Mouse (Mus musculus) lung, embryonic 15.5 days (tissue): ENCODE results near the gene Paqr9. TPM values are rescaled to one million over a fixed set of nuclear protein-coding genes. Genes with fewer than 3 reads are reported as not detected.

Source experiments
- ATAC-seq: fragments of 200-750 bp; cut with Nextera tagmentation; 2 replicates; pipeline ENCODE4 v1.8.0; 2017; ENCODE audit warnings: moderate number of reproducible peaks, borderline replicate concordance; ENCODE audit not compliant: low FRiP score, low TSS enrichment; ENCODE audit errors: extremely low read depth
- H3K27ac ChIP-seq: fragments of 300-500 bp; sonication (generic); 2 replicates; pipeline ENCODE4 v1.5.1; 2015; ENCODE audit warnings: moderate library complexity, mild to moderate bottlenecking, inconsistent platforms
- H3K27me3 ChIP-seq: fragments of 300-500 bp; sonication (generic); 2 replicates; pipeline ENCODE4 v1.6.1; 2015; ENCODE audit warnings: inconsistent platforms
- H3K36me3 ChIP-seq: fragments of 300-500 bp; sonication (generic); 2 replicates; pipeline ENCODE4 v1.6.1; 2015; ENCODE audit warnings: inconsistent platforms
- H3K4me1 ChIP-seq: fragments of 300-500 bp; sonication (generic); 2 replicates; pipeline ENCODE4 v1.6.1; 2015; ENCODE audit warnings: inconsistent platforms
- H3K4me2 ChIP-seq: fragments of 300-500 bp; sonication (generic); 2 replicates; pipeline ENCODE4 v1.6.1; 2015; ENCODE audit warnings: inconsistent platforms, mild to moderate bottlenecking, moderate library complexity
- H3K4me3 ChIP-seq: fragments of 300-500 bp; sonication (generic); 2 replicates; pipeline ENCODE4 v1.5.1; 2015; ENCODE audit warnings: mild to moderate bottlenecking, inconsistent platforms
- H3K9ac ChIP-seq: fragments of 300-500 bp; sonication (generic); 2 replicates; pipeline ENCODE4 v1.6.1; 2015; ENCODE audit warnings: inconsistent platforms
- H3K9me3 ChIP-seq: fragments of 300-500 bp; sonication (generic); 2 replicates; pipeline ENCODE4 v1.6.1; 2016; ENCODE audit warnings: inconsistent platforms
- WGBS: fragments of 180-500 bp; shearing (Covaris S2); methylation state at CpG from one replicate; pipeline ENCODE4 v1.1.7; 2015; 5-methylcytosine and 5-hydroxymethylcytosine counted together
- polyA plus RNA-seq: library from polyadenylated mRNA; unstranded; fragments of >200 nt; fragmentation: Nextera tagmentation; extraction: Ambion mirVana; gene quantifications from 2 replicates; pipeline ENCODE4 v1.2.1, GENCODE M21; 2015

Paqr9 gene
- polyA plus RNA-seq, 1 experiment from 2014 or later, result 0.12 TPM

- ATAC-seq, result no peak
- H3K4me3 ChIP-seq, result no peak overlapping the region
- no peaks in the 10 kb centered on the region for H3K4me1 ChIP-seq
- peaks cover 25% of the 10 kb centered on the region for H3K27me3 ChIP-seq
- no peak overlapping the region for H3K9ac ChIP-seq
- no peaks in the 10 kb centered on the region for H3K36me3 ChIP-seq
- no peaks in the 10 kb centered on the region for H3K9me3 ChIP-seq
- H3K27ac ChIP-seq, result no peak overlapping the region
- H3K4me2 ChIP-seq, result no peak overlapping the region
- 51% methylated on average over 9 of the region's 9 CpGs for WGBS
Measured at GRCm38 (mm10) chr9:95550856-95551774, 8.3 kb upstream of the Paqr9 start.

- 39% methylated on average over 10 of the region's 10 CpGs for WGBS
- Histone ChIP-seq H3K27ac (no peak overlapping the region), H3K9ac (no peak overlapping the region), H3K27me3 (peaks cover 36% of the 10 kb centered on the region), H3K4me2 (no peak overlapping the region), H3K9me3 (no peaks in the 10 kb centered on the region), H3K4me3 (no peak overlapping the region), H3K36me3 (no peaks in the 10 kb centered on the region), H3K4me1 (no peaks in the 10 kb centered on the region)
- no peak for ATAC-seq
Measured at GRCm38 (mm10) chr9:95552175-95552705, 7.2 kb upstream of the Paqr9 start.

DNA sequence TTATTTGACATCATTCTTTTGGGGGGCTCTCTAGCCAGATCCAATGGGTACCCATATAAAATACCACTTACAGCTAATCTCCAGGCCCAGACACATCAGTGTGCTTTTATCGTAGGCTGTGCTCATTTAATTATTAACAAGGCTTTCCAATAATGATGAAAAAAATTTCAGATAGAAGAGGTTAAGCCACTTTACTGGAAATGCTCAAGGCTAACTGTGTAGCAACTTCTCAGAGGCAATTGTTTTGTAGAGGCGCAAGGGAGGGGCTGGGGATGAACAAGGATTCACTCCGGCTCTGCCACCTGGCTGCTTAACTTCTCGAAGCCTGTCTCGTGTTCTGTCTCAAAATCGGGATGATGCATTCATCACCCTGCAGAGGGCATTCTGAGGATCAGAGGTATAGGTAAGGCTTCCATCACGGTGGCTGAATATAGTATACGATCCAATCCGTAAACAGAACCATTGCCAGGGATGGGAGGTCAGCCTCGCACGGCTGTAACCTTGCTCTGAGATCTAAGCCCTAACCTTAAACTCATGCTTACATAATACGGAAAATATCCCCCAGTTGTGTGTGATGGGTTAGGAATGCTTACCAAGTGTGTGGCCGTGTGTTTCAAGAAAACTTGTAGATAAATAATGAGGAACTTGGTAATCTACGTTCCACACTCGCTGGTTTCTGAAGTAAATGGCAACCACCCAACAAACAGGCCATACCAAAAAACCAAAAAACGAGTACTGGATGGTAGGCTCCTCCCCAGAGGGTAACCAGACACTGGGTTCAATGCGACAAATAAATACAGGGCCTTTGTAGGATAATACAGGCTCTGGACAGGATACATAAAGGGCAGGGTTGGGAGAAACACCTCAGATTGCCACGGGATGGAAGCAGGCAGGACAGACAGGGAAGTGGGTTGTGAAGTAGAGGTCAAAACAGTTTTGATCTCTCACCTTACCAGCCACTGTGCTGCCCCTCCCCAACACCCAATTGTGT lies 4.9 kb upstream of the Paqr9 start:
- Histone ChIP-seq H3K4me1 (peaks cover 4% of the 10 kb centered on the region), H3K27ac (no peak overlapping the region), H3K27me3 (peaks cover 58% of the 10 kb centered on the region), H3K9me3 (no peaks in the 10 kb centered on the region), H3K4me2 (no peak overlapping the region), H3K4me3 (no peak overlapping the region), H3K36me3 (no peaks in the 10 kb centered on the region), H3K9ac (no peak overlapping the region)
- no peak for ATAC-seq
- WGBS, result 70% methylated on average over 18 of the region's 18 CpGs

GRCm38 (mm10) chr9:95555233-95555740 lies 4.2 kb upstream of the Paqr9 start:
- Histone ChIP-seq H3K4me3 (no peak overlapping the region), H3K36me3 (no peaks in the 10 kb centered on the region), H3K4me2 (no peak overlapping the region), H3K27ac (no peak overlapping the region), H3K9me3 (no peaks in the 10 kb centered on the region), H3K27me3 (peaks cover 63% of the 10 kb centered on the region), H3K4me1 (peaks cover 10% of the 10 kb centered on the region), H3K9ac (no peak overlapping the region)
- ATAC-seq, result no peak
- WGBS, result 67% methylated on average over 5 of the region's 5 CpGs

GRCm38 (mm10) chr9:95556067-95556512 lies 3.4 kb upstream of the Paqr9 start:
- H3K9me3 ChIP-seq, result no peaks in the 10 kb centered on the region
- no peak overlapping the region for H3K4me3 ChIP-seq
- H3K4me2 ChIP-seq, result no peak overlapping the region
- no peak overlapping the region for H3K9ac ChIP-seq
- peaks cover 12% of the 10 kb centered on the region for H3K4me1 ChIP-seq
- H3K36me3 ChIP-seq, result no peaks in the 10 kb centered on the region
- no peak overlapping the region for H3K27ac ChIP-seq
- ATAC-seq, result no peak
- H3K27me3 ChIP-seq, result peaks cover 71% of the 10 kb centered on the region
- 84% methylated on average over 4 of the region's 4 CpGs for WGBS

DNA sequence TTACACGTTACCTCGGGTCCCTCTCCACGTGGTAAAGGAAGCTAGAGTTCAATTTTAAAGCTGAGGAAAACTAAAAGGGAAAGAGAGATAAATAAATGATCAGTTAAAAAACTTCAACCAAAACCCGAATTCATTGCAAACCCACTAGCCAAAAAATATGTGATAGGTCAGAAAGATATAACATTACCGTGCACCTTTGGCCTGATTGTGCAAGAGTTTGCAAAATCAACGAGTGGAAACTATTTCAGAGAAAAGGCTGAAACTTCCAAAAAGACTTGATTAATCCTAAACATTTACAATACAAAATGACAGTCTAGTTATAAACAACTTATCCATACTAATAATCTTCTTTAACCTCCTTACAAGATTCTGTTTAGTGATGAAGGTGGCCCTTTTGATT lies 1.7 kb upstream of the Paqr9 start:
- WGBS, result 50% methylated on average over 6 of the region's 6 CpGs
- no peak for ATAC-seq
- Histone ChIP-seq H3K27me3 (peaks cover 87% of the 10 kb centered on the region), H3K36me3 (no peaks in the 10 kb centered on the region), H3K27ac (no peak overlapping the region), H3K4me2 (no peak overlapping the region), H3K4me1 (peaks cover 12% of the 10 kb centered on the region), H3K9me3 (no peaks in the 10 kb centered on the region), H3K4me3 (no peak overlapping the region), H3K9ac (no peak overlapping the region)

DNA sequence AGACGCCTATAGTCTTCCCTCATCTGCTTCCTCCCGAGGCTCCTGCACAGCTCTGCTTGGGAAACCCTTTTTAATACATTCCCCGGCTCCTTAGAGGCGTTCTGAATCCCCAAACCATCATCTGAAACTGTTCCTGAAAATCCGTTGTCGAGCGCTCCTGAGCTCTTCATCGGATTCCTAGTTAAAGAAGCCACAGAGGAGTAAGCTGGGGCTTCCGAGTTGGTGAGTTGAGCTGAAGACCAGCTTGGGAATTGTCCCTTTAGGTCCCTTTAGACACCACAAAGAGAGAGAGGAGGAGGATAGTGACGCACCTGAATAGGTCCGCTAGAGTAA lies 765 bp upstream of the Paqr9 start:
- Histone ChIP-seq H3K36me3 (no peaks in the 10 kb centered on the region), H3K9me3 (no peaks in the 10 kb centered on the region), H3K27me3 (peaks cover 94% of the 10 kb centered on the region), H3K9ac (no peak overlapping the region), H3K4me3 (peak overlapping the region; percentile 63), H3K27ac (no peak overlapping the region), H3K4me1 (peaks cover 12% of the 10 kb centered on the region), H3K4me2 (peak overlapping the region; percentile 98)
- WGBS, result 7% methylated on average over 11 of the region's 11 CpGs
- ATAC-seq, result no peak

DNA sequence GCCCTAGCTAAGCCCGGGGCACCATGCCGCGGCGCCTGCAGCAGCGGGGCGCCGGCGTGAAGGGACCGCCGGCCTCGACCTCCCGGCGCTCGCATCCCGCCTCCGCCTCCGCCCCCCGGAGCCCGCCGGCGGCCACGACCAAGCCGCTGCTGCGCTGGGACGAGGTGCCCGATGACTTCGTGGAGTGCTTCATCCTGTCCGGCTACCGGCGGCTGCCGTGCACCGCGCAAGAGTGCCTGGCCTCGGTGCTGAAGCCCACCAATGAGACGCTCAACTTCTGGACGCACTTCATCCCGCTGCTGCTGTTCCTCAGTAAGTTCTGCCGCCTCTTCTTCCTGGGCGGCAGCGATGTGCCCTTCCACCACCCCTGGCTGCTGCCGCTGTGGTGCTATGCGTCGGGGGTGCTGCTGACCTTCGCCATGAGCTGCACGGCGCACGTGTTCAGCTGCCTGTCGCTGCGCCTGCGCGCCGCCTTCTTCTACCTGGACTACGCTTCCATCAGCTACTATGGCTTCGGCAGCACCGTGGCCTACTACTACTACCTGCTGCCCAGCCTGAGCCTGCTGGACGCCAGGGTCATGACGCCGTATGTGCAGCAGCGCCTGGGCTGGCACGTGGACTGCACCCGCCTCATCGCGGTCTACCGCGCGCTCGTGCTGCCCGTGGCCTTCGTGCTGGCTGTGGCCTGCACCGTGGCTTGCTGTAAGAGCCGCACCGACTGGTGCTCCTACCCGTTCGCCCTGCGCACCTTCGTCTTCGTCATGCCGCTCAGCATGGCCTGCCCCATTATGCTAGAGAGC lies 679 bp downstream of the Paqr9 start:
- Histone ChIP-seq H3K36me3 (no peaks in the 10 kb centered on the region), H3K4me2 (peak overlapping the region; percentile 98), H3K4me1 (peaks cover 12% of the 10 kb centered on the region), H3K4me3 (peak overlapping the region; percentile 63), H3K9me3 (no peaks in the 10 kb centered on the region), H3K27me3 (peaks cover 94% of the 10 kb centered on the region), H3K27ac (no peak overlapping the region), H3K9ac (peak overlapping the region; percentile 22; the same call in 1 of the 2 replicates)
- peak; percentile 47; the same call in 1 of the 2 replicates for ATAC-seq
- 11% methylated on average over 58 of the region's 78 CpGs for WGBS

DNA sequence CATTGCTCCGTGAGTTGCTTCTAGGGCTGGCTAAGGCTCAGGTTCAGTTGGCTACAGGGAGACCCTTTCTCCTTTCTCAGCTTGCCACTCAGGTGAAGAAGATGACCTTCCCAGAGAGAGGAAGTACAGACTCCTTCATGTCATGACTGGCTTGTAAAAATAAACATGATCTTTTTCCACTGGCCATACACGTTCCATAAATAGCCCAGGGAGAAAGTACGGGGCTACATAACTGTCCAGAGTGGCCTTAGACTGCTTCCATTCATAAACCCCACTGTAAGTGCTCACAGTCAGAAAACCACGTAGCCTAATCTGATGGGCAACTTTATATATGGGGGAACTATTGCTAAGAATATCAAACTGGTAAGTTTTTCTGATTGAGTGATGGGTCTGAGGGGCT lies 4.6 kb downstream of the Paqr9 start:
- Histone ChIP-seq H3K4me1 (peaks cover 10% of the 10 kb centered on the region), H3K4me3 (no peak overlapping the region), H3K27ac (no peak overlapping the region), H3K27me3 (peaks cover 64% of the 10 kb centered on the region), H3K36me3 (no peaks in the 10 kb centered on the region), H3K9ac (no peak overlapping the region), H3K9me3 (no peaks in the 10 kb centered on the region), H3K4me2 (no peak overlapping the region)
- 41% methylated on average over 4 of the region's 4 CpGs for WGBS
- ATAC-seq, result no peak

- Histone ChIP-seq H3K4me1 (no peaks in the 10 kb centered on the region), H3K4me2 (no peak overlapping the region), H3K27me3 (peaks cover 41% of the 10 kb centered on the region), H3K9me3 (no peaks in the 10 kb centered on the region), H3K4me3 (no peak overlapping the region), H3K27ac (no peak overlapping the region), H3K9ac (no peak overlapping the region), H3K36me3 (no peaks in the 10 kb centered on the region)
- ATAC-seq, result no peak
- WGBS, result 86% methylated on average over 10 of the region's 10 CpGs
Measured at GRCm38 (mm10) chr9:95566394-95566793, 6.9 kb downstream of the Paqr9 start.

GRCm38 (mm10) chr9:95566931-95567330 lies 7.5 kb downstream of the Paqr9 start:
- Histone ChIP-seq H3K9ac (no peak overlapping the region), H3K27ac (no peak overlapping the region), H3K4me2 (no peak overlapping the region), H3K4me3 (no peak overlapping the region), H3K4me1 (no peaks in the 10 kb centered on the region), H3K27me3 (peaks cover 35% of the 10 kb centered on the region), H3K36me3 (no peaks in the 10 kb centered on the region), H3K9me3 (no peaks in the 10 kb centered on the region)
- no peak for ATAC-seq
- WGBS, result 58% methylated on average over 5 of the region's 5 CpGs
